Mouse (Mus musculus): ENCODE results near the gene Fastk.

- no peak for TF ChIP-seq CTCF (IDR thresholded peaks at IDR 0.05; ENCODE audit: borderline replicate concordance, control insufficient read depth, extremely low read depth, insufficient read depth, low read length, poor library complexity)
- no peak for TF ChIP-seq POLR2A (IDR thresholded peaks at IDR 0.05; ENCODE audit: control insufficient read depth, extremely low read depth, insufficient read depth, low read length, poor library complexity)
Observed at GRCm38 (mm10) chr5:24399686-24400085, 45.4 kb downstream of the Fastk start.
